Mouse (Mus musculus): Measurements from ENCODE around the gene Aldh1l1. TPM values are rescaled to one million over a fixed set of nuclear protein-coding genes. Genes with fewer than 3 reads are reported as not detected.

Gene Aldh1l1
- polyA plus RNA-seq, 1 experiment, result 53.6 TPM

- H3K4me1 ChIP-seq (ENCODE audit: control insufficient read depth, insufficient read depth, insufficient read length, low read length), result peaks cover 21% of the 10 kb centered on the region
- peaks cover 37% of the 10 kb centered on the region for H3K36me3 ChIP-seq (ENCODE audit: control insufficient read depth, insufficient read depth, low read length)
- WGBS, result 84% methylated on average over 3 of the region's 3 CpGs
- H3K27me3 ChIP-seq (ENCODE audit: control insufficient read depth, insufficient read depth, low read length), result no peaks in the 10 kb centered on the region
- no peak overlapping the region for H3K4me3 ChIP-seq (ENCODE audit: low read depth, low read length)
- H3K27ac ChIP-seq (ENCODE audit: insufficient read depth, low read depth, low read length), result no peak overlapping the region
- no peak for TF ChIP-seq CTCF (IDR thresholded peaks at IDR 0.05; ENCODE audit: extremely low read depth, insufficient read length, insufficient replicate concordance, low read depth, low read length)
- no peak for TF ChIP-seq POLR2A (IDR thresholded peaks at IDR 0.05; ENCODE audit: low read depth, low read length)
Observed at GRCm38 (mm10) chr6:90567486-90567885, 81.3 kb downstream of the Aldh1l1 start.

GRCm38 (mm10) chr6:90567928-90568327 lies 81.7 kb downstream of the Aldh1l1 start:
- TF ChIP-seq POLR2A (IDR thresholded peaks at IDR 0.05; ENCODE audit: low read depth, low read length), result no peak
- no peak for TF ChIP-seq CTCF (IDR thresholded peaks at IDR 0.05; ENCODE audit: extremely low read depth, insufficient read length, insufficient replicate concordance, low read depth, low read length)
- peaks cover 21% of the 10 kb centered on the region for H3K4me1 ChIP-seq (ENCODE audit: control insufficient read depth, insufficient read depth, insufficient read length, low read length)
- H3K27ac ChIP-seq (ENCODE audit: insufficient read depth, low read depth, low read length), result no peak overlapping the region
- WGBS, result 83% methylated on average over 3 of the region's 3 CpGs
- peaks cover 36% of the 10 kb centered on the region for H3K36me3 ChIP-seq (ENCODE audit: control insufficient read depth, insufficient read depth, low read length)
- H3K27me3 ChIP-seq (ENCODE audit: control insufficient read depth, insufficient read depth, low read length), result no peaks in the 10 kb centered on the region
- H3K4me3 ChIP-seq (ENCODE audit: low read depth, low read length), result no peak overlapping the region

- WGBS, result 87% methylated on average over 4 of the region's 4 CpGs
- Histone ChIP-seq H3K4me1 (ENCODE audit: control insufficient read depth, insufficient read depth, insufficient read length, low read length) (peaks cover 21% of the 10 kb centered on the region), H3K36me3 (ENCODE audit: control insufficient read depth, insufficient read depth, low read length) (peaks cover 29% of the 10 kb centered on the region), H3K27me3 (ENCODE audit: control insufficient read depth, insufficient read depth, low read length) (no peaks in the 10 kb centered on the region), H3K27ac (ENCODE audit: insufficient read depth, low read depth, low read length) (no peak overlapping the region), H3K4me3 (ENCODE audit: low read depth, low read length) (no peak overlapping the region)
- TF ChIP-seq POLR2A (IDR thresholded peaks at IDR 0.05; ENCODE audit: low read depth, low read length), result no peak
- no peak for TF ChIP-seq CTCF (IDR thresholded peaks at IDR 0.05; ENCODE audit: extremely low read depth, insufficient read length, insufficient replicate concordance, low read depth, low read length)
Observed at GRCm38 (mm10) chr6:90568721-90569120, 82.5 kb downstream of the Aldh1l1 start.

- Histone ChIP-seq H3K36me3 (ENCODE audit: control insufficient read depth, insufficient read depth, low read length) (peaks cover 24% of the 10 kb centered on the region), H3K27ac (ENCODE audit: insufficient read depth, low read depth, low read length) (peak overlapping the region; percentile 84)
- no peak; the same call in 1 of the 2 replicates for TF ChIP-seq POLR2A (IDR thresholded peaks at IDR 0.05; ENCODE audit: low read depth, low read length)
- peak; percentile 4; the same call in 1 of the 2 replicates for TF ChIP-seq CTCF (IDR thresholded peaks at IDR 0.05; ENCODE audit: extremely low read depth, insufficient read length, insufficient replicate concordance, low read depth, low read length)
Observed at GRCm38 (mm10) chr6:90569736-90570383, 83.6 kb downstream of the Aldh1l1 start.

GRCm38 (mm10) chr6:90570392-90570791 lies 84.2 kb downstream of the Aldh1l1 start:
- Histone ChIP-seq H3K27me3 (ENCODE audit: control insufficient read depth, insufficient read depth, low read length) (no peaks in the 10 kb centered on the region), H3K4me1 (ENCODE audit: control insufficient read depth, insufficient read depth, insufficient read length, low read length) (peaks cover 21% of the 10 kb centered on the region), H3K4me3 (ENCODE audit: low read depth, low read length) (no peak overlapping the region), H3K36me3 (ENCODE audit: control insufficient read depth, insufficient read depth, low read length) (peaks cover 21% of the 10 kb centered on the region), H3K27ac (ENCODE audit: insufficient read depth, low read depth, low read length) (peak overlapping the region; percentile 84)
- WGBS, result 34% methylated on average over 8 of the region's 8 CpGs
- TF ChIP-seq POLR2A (IDR thresholded peaks at IDR 0.05; ENCODE audit: low read depth, low read length) (no peak), CTCF (IDR thresholded peaks at IDR 0.05; ENCODE audit: extremely low read depth, insufficient read length, insufficient replicate concordance, low read depth, low read length) (no peak)

More at GRCm38 (mm10) chr6:90569736-90570383, 83.6 kb downstream of the Aldh1l1 start:
- Histone ChIP-seq H3K27me3 (ENCODE audit: control insufficient read depth, insufficient read depth, low read length) (no peaks in the 10 kb centered on the region), H3K4me1 (ENCODE audit: control insufficient read depth, insufficient read depth, insufficient read length, low read length) (peaks cover 21% of the 10 kb centered on the region), H3K4me3 (ENCODE audit: low read depth, low read length) (no peak overlapping the region)
- 18% methylated on average over 12 of the region's 12 CpGs for WGBS

- no peak for TF ChIP-seq POLR2A (IDR thresholded peaks at IDR 0.05; ENCODE audit: low read depth, low read length)
- TF ChIP-seq CTCF (IDR thresholded peaks at IDR 0.05; ENCODE audit: extremely low read depth, insufficient read length, insufficient replicate concordance, low read depth, low read length), result peak; percentile 64; the same call in 1 of the 2 replicates
- Histone ChIP-seq H3K27me3 (ENCODE audit: control insufficient read depth, insufficient read depth, low read length) (no peaks in the 10 kb centered on the region), H3K36me3 (ENCODE audit: control insufficient read depth, insufficient read depth, low read length) (peaks cover 6% of the 10 kb centered on the region; the same call in 1 of the 2 replicates), H3K27ac (ENCODE audit: insufficient read depth, low read depth, low read length) (no peak overlapping the region), H3K4me1 (ENCODE audit: control insufficient read depth, insufficient read depth, insufficient read length, low read length) (peaks cover 12% of the 10 kb centered on the region), H3K4me3 (ENCODE audit: low read depth, low read length) (no peak overlapping the region)
- 52% methylated on average over 3 of the region's 3 CpGs for WGBS
Observed at GRCm38 (mm10) chr6:90575261-90575715, 89.1 kb downstream of the Aldh1l1 start.

GRCm38 (mm10) chr6:90578174-90578573 lies 91.9 kb downstream of the Aldh1l1 start:
- Histone ChIP-seq H3K4me3 (ENCODE audit: low read depth, low read length) (no peak overlapping the region), H3K36me3 (ENCODE audit: control insufficient read depth, insufficient read depth, low read length) (peaks cover 2% of the 10 kb centered on the region; the same call in 1 of the 2 replicates), H3K27ac (ENCODE audit: insufficient read depth, low read depth, low read length) (no peak overlapping the region), H3K27me3 (ENCODE audit: control insufficient read depth, insufficient read depth, low read length) (no peaks in the 10 kb centered on the region), H3K4me1 (ENCODE audit: control insufficient read depth, insufficient read depth, insufficient read length, low read length) (no peaks in the 10 kb centered on the region)
- no peak for TF ChIP-seq POLR2A (IDR thresholded peaks at IDR 0.05; ENCODE audit: low read depth, low read length)
- no peak for TF ChIP-seq CTCF (IDR thresholded peaks at IDR 0.05; ENCODE audit: extremely low read depth, insufficient read length, insufficient replicate concordance, low read depth, low read length)
- 51% methylated on average over 3 of the region's 3 CpGs for WGBS
